Mouse (Mus musculus) embryonic fibroblast, embryonic 13.5 days (primary cell): ENCODE measurements around the gene Dok5.

Source experiments
- CTCF ChIP-seq: IDR thresholded peaks from 2 replicates; pipeline ENCODE4 v1.5.1; 2011; ENCODE audit warnings: mild to moderate bottlenecking, control low read depth, low read length, moderate library complexity, borderline replicate concordance; ENCODE audit not compliant: insufficient read depth
- POLR2A ChIP-seq: IDR thresholded peaks from 2 replicates; pipeline ENCODE4 v1.6.1; 2011; ENCODE audit warnings: low read depth, mild to moderate bottlenecking, control low read depth, low read length, moderate library complexity

- TF ChIP-seq CTCF (no peak), POLR2A (no peak)
Measured at GRCm38 (mm10) chr2:170757228-170757875, 25.7 kb downstream of the Dok5 start.
